Mouse (Mus musculus): ENCODE measurements around the gene Gm4847. TPM values are rescaled to one million over a fixed set of nuclear protein-coding genes. Genes with fewer than 3 reads are reported as not detected.

Gene Gm4847
- polyA plus RNA-seq (2015; fragmentation: Nextera tagmentation; extraction: Ambion mirVana) = not detected in 2 replicates

- WGBS = 89% methylated on average over 2 of the region's 2 CpGs
- H3K9ac ChIP-seq (replicated peaks) = no peak within 1 kb of the TSS
- no peaks in the 10 kb centered on the region for H3K27me3 ChIP-seq
- no peak within 1 kb of the TSS for H3K4me2 ChIP-seq (replicated peaks)
- no peaks in the 10 kb centered on the region for H3K4me1 ChIP-seq
- no peak within 1 kb of the TSS for H3K4me3 ChIP-seq
- H3K27ac ChIP-seq (replicated peaks) = no peak within 1 kb of the TSS
- no peak for ATAC-seq (replicated peaks)
- H3K9me3 ChIP-seq = no peaks in the 10 kb centered on the region
- no peaks in the 10 kb centered on the region for H3K36me3 ChIP-seq
Measured at GRCm38 (mm10) chr1:166647593-166647992, at the start of gene Gm4847. TSS of gene Gm4847 (minus strand) at chr1:166647693.

- ATAC-seq (replicated peaks) = no peak
- H3K27ac ChIP-seq (replicated peaks) = no peak within 1 kb of the TSS
- no peak within 1 kb of the TSS for H3K9ac ChIP-seq (replicated peaks)
- H3K4me1 ChIP-seq = no peaks in the 10 kb centered on the region
- no peaks in the 10 kb centered on the region for H3K27me3 ChIP-seq
- WGBS = 89% methylated on average over 1 of the region's 1 CpGs
- no peaks in the 10 kb centered on the region for H3K36me3 ChIP-seq
- no peak within 1 kb of the TSS for H3K4me3 ChIP-seq
- H3K4me2 ChIP-seq (replicated peaks) = no peak within 1 kb of the TSS
- no peaks in the 10 kb centered on the region for H3K9me3 ChIP-seq
Measured at GRCm38 (mm10) chr1:166681745-166682144, 34.3 kb upstream of the Gm4847 start, which contains the start of gene Fmo9. TSS of gene Fmo9 (minus strand) at chr1:166681845.

GRCm38 (mm10) chr1:166669264-166669663 is 21.8 kb upstream of the Gm4847 start:
- Histone ChIP-seq H3K4me3 (no peak overlapping the region), H3K9ac (replicated peaks) (no peak overlapping the region), H3K27ac (replicated peaks) (no peak overlapping the region), H3K36me3 (no peaks in the 10 kb centered on the region), H3K4me1 (no peaks in the 10 kb centered on the region), H3K9me3 (no peaks in the 10 kb centered on the region), H3K4me2 (replicated peaks) (no peak overlapping the region), H3K27me3 (no peaks in the 10 kb centered on the region)
- 80% methylated on average over 5 of the region's 5 CpGs for WGBS
- no peak for ATAC-seq (replicated peaks)

GRCm38 (mm10) chr1:166660800-166661199 is 13.3 kb upstream of the Gm4847 start:
- Histone ChIP-seq H3K9me3 (no peaks in the 10 kb centered on the region), H3K27ac (replicated peaks) (no peak overlapping the region), H3K9ac (replicated peaks) (no peak overlapping the region), H3K4me1 (no peaks in the 10 kb centered on the region), H3K27me3 (no peaks in the 10 kb centered on the region), H3K36me3 (no peaks in the 10 kb centered on the region), H3K4me2 (replicated peaks) (no peak overlapping the region), H3K4me3 (no peak overlapping the region)
- WGBS = 91% methylated on average over 8 of the region's 8 CpGs
- no peak for ATAC-seq (replicated peaks)

Small RNAs within 50 kb of the gene (microRNA-seq; reads per million reads assigned to microRNA genes)
- not detected for gene Gm22992

Other genes starting within 250 kb of the Gm4847 start
- 41.1 and 42.0 TPM in 2 replicates for gene Pogk, start 237.8 kb downstream of the Gm4847 start, polyA plus RNA-seq (2015; fragmentation: Nextera tagmentation; extraction: Ambion mirVana)
- gene Gm4846, start 150.1 kb downstream of the Gm4847 start, polyA plus RNA-seq (2015; fragmentation: Nextera tagmentation; extraction: Ambion mirVana) = not detected in 2 replicates
- not detected in 2 replicates for gene Fmo9, start 34.2 kb upstream of the Gm4847 start, polyA plus RNA-seq (2015; fragmentation: Nextera tagmentation; extraction: Ambion mirVana)

Data from forebrain, embryonic 15.5 days (tissue).